Mouse (Mus musculus): ENCODE results near the gene Iqcf4. TPM values are rescaled to one million over a fixed set of nuclear protein-coding genes. Genes with fewer than 3 reads are reported as not detected.
"Not testable (repeated sequence)": the region's sequence is repeated elsewhere in the genome, so short reads cannot be mapped to it uniquely, and the experiment has no call there.

Iqcf4 gene
- polyA plus RNA-seq, 1 experiment from 2014 or later = not detected

- not testable (repeated sequence) for ATAC-seq (replicated peaks; ENCODE audit: low FRiP score, low TSS enrichment, low read depth); H3K4me3 ChIP-seq (ENCODE audit: low read depth, low read length); H3K9ac ChIP-seq (ENCODE audit: low read length); DNase-seq (ENCODE audit: low spot score); H3K27ac ChIP-seq (ENCODE audit: low read depth); H3K4me1 ChIP-seq (replicated peaks; ENCODE audit: control insufficient read depth, insufficient read depth, low read length); H3K27me3 ChIP-seq (replicated peaks; ENCODE audit: control insufficient read depth, insufficient read depth, low read length); H3K4me2 ChIP-seq (ENCODE audit: low read length); H3K9me3 ChIP-seq (ENCODE audit: control insufficient read depth, low read length); H3K36me3 ChIP-seq (ENCODE audit: control insufficient read depth, insufficient read depth, low read length)
- WGBS = 13% methylated on average over 4 of the region's 4 CpGs
Observed at GRCm38 (mm10) chr9:106595402-106595801, 24.6 kb upstream of the Iqcf4 start.

GRCm38 (mm10) chr9:106592158-106592557 lies 21.4 kb upstream of the Iqcf4 start:
- no peak overlapping the region for H3K4me3 ChIP-seq (ENCODE audit: low read depth, low read length)
- no peak overlapping the region for H3K9ac ChIP-seq (ENCODE audit: low read length)
- no peak for DNase-seq (ENCODE audit: low spot score)
- no peak for ATAC-seq (replicated peaks; ENCODE audit: low FRiP score, low TSS enrichment, low read depth)
- no peaks in the 10 kb centered on the region for H3K36me3 ChIP-seq (ENCODE audit: control insufficient read depth, insufficient read depth, low read length)
- 89% methylated on average over 5 of the region's 5 CpGs for WGBS
- H3K27me3 ChIP-seq (replicated peaks; ENCODE audit: control insufficient read depth, insufficient read depth, low read length) = no peaks in the 10 kb centered on the region
- no peaks in the 10 kb centered on the region for H3K9me3 ChIP-seq (ENCODE audit: control insufficient read depth, low read length)
- H3K27ac ChIP-seq (ENCODE audit: low read depth) = no peak overlapping the region
- H3K4me2 ChIP-seq (ENCODE audit: low read length) = no peak overlapping the region
- H3K4me1 ChIP-seq (replicated peaks; ENCODE audit: control insufficient read depth, insufficient read depth, low read length) = no peaks in the 10 kb centered on the region

- Histone ChIP-seq H3K27me3 (replicated peaks; ENCODE audit: control insufficient read depth, insufficient read depth, low read length) (no peaks in the 10 kb centered on the region), H3K4me3 (ENCODE audit: low read depth, low read length) (no peak overlapping the region), H3K9me3 (ENCODE audit: control insufficient read depth, low read length) (no peaks in the 10 kb centered on the region), H3K4me1 (replicated peaks; ENCODE audit: control insufficient read depth, insufficient read depth, low read length) (no peaks in the 10 kb centered on the region), H3K9ac (ENCODE audit: low read length) (no peak overlapping the region), H3K36me3 (ENCODE audit: control insufficient read depth, insufficient read depth, low read length) (no peaks in the 10 kb centered on the region), H3K4me2 (ENCODE audit: low read length) (no peak overlapping the region), H3K27ac (ENCODE audit: low read depth) (no peak overlapping the region)
- WGBS = 74% methylated on average over 1 of the region's 1 CpGs
- DNase-seq (ENCODE audit: low spot score) (no peak), ATAC-seq (replicated peaks; ENCODE audit: low FRiP score, low TSS enrichment, low read depth) (no peak)
Observed at GRCm38 (mm10) chr9:106582552-106582951, 11.8 kb upstream of the Iqcf4 start.

- Histone ChIP-seq H3K4me3 (ENCODE audit: low read depth, low read length) (no peak overlapping the region), H3K9ac (ENCODE audit: low read length) (no peak overlapping the region), H3K4me1 (replicated peaks; ENCODE audit: control insufficient read depth, insufficient read depth, low read length) (no peaks in the 10 kb centered on the region), H3K27ac (ENCODE audit: low read depth) (no peak overlapping the region), H3K4me2 (ENCODE audit: low read length) (no peak overlapping the region), H3K27me3 (replicated peaks; ENCODE audit: control insufficient read depth, insufficient read depth, low read length) (no peaks in the 10 kb centered on the region), H3K9me3 (ENCODE audit: control insufficient read depth, low read length) (no peaks in the 10 kb centered on the region), H3K36me3 (ENCODE audit: control insufficient read depth, insufficient read depth, low read length) (no peaks in the 10 kb centered on the region)
- 79% methylated on average over 7 of the region's 7 CpGs for WGBS
- DNase-seq (ENCODE audit: low spot score) (no peak), ATAC-seq (replicated peaks; ENCODE audit: low FRiP score, low TSS enrichment, low read depth) (no peak)
Observed at GRCm38 (mm10) chr9:106580016-106580415, 9.2 kb upstream of the Iqcf4 start.

- DNase-seq (ENCODE audit: low spot score) (no peak), ATAC-seq (replicated peaks; ENCODE audit: low FRiP score, low TSS enrichment, low read depth) (no peak)
- Histone ChIP-seq H3K9ac (ENCODE audit: low read length) (no peak overlapping the region), H3K27me3 (replicated peaks; ENCODE audit: control insufficient read depth, insufficient read depth, low read length) (no peaks in the 10 kb centered on the region), H3K4me1 (replicated peaks; ENCODE audit: control insufficient read depth, insufficient read depth, low read length) (no peaks in the 10 kb centered on the region), H3K9me3 (ENCODE audit: control insufficient read depth, low read length) (no peaks in the 10 kb centered on the region), H3K27ac (ENCODE audit: low read depth) (no peak overlapping the region), H3K4me2 (ENCODE audit: low read length) (no peak overlapping the region), H3K36me3 (ENCODE audit: control insufficient read depth, insufficient read depth, low read length) (no peaks in the 10 kb centered on the region), H3K4me3 (ENCODE audit: low read depth, low read length) (no peak overlapping the region)
- 83% methylated on average over 2 of the region's 2 CpGs for WGBS
Observed at GRCm38 (mm10) chr9:106576112-106576511, 5.3 kb upstream of the Iqcf4 start.

- H3K9ac ChIP-seq (ENCODE audit: low read length) = no peak overlapping the region
- H3K27me3 ChIP-seq (replicated peaks; ENCODE audit: control insufficient read depth, insufficient read depth, low read length) = no peaks in the 10 kb centered on the region
- no peaks in the 10 kb centered on the region for H3K36me3 ChIP-seq (ENCODE audit: control insufficient read depth, insufficient read depth, low read length)
- WGBS = 90% methylated on average over 5 of the region's 5 CpGs
- no peaks in the 10 kb centered on the region for H3K4me1 ChIP-seq (replicated peaks; ENCODE audit: control insufficient read depth, insufficient read depth, low read length)
- DNase-seq (ENCODE audit: low spot score) (no peak), ATAC-seq (replicated peaks; ENCODE audit: low FRiP score, low TSS enrichment, low read depth) (no peak)
- no peaks in the 10 kb centered on the region for H3K9me3 ChIP-seq (ENCODE audit: control insufficient read depth, low read length)
- H3K4me3 ChIP-seq (ENCODE audit: low read depth, low read length) = no peak overlapping the region
- H3K4me2 ChIP-seq (ENCODE audit: low read length) = no peak overlapping the region
- no peak overlapping the region for H3K27ac ChIP-seq (ENCODE audit: low read depth)
Observed at GRCm38 (mm10) chr9:106573366-106573765, 2.6 kb upstream of the Iqcf4 start.

- H3K27ac ChIP-seq (ENCODE audit: low read depth) = no peak overlapping the region
- no peaks in the 10 kb centered on the region for H3K36me3 ChIP-seq (ENCODE audit: control insufficient read depth, insufficient read depth, low read length)
- 78% methylated on average over 2 of the region's 2 CpGs for WGBS
- no peaks in the 10 kb centered on the region for H3K9me3 ChIP-seq (ENCODE audit: control insufficient read depth, low read length)
- ATAC-seq (replicated peaks; ENCODE audit: low FRiP score, low TSS enrichment, low read depth) (no peak), DNase-seq (ENCODE audit: low spot score) (no peak)
- no peak overlapping the region for H3K4me2 ChIP-seq (ENCODE audit: low read length)
- H3K4me1 ChIP-seq (replicated peaks; ENCODE audit: control insufficient read depth, insufficient read depth, low read length) = no peaks in the 10 kb centered on the region
- no peak overlapping the region for H3K9ac ChIP-seq (ENCODE audit: low read length)
- H3K4me3 ChIP-seq (ENCODE audit: low read depth, low read length) = no peak overlapping the region
- H3K27me3 ChIP-seq (replicated peaks; ENCODE audit: control insufficient read depth, insufficient read depth, low read length) = no peaks in the 10 kb centered on the region
Observed at GRCm38 (mm10) chr9:106572186-106572585, 1.4 kb upstream of the Iqcf4 start.

- no peak overlapping the region for H3K4me2 ChIP-seq (ENCODE audit: low read length)
- no peaks in the 10 kb centered on the region for H3K9me3 ChIP-seq (ENCODE audit: control insufficient read depth, low read length)
- no peak overlapping the region for H3K27ac ChIP-seq (ENCODE audit: low read depth)
- peak; percentile 55 for DNase-seq (ENCODE audit: low spot score)
- ATAC-seq (replicated peaks; ENCODE audit: low FRiP score, low TSS enrichment, low read depth) = peak; percentile 62; the same call in 1 of the 2 replicates
- no peaks in the 10 kb centered on the region for H3K27me3 ChIP-seq (replicated peaks; ENCODE audit: control insufficient read depth, insufficient read depth, low read length)
- no peaks in the 10 kb centered on the region for H3K4me1 ChIP-seq (replicated peaks; ENCODE audit: control insufficient read depth, insufficient read depth, low read length)
- no peak overlapping the region for H3K4me3 ChIP-seq (ENCODE audit: low read depth, low read length)
- H3K9ac ChIP-seq (ENCODE audit: low read length) = no peak overlapping the region
- H3K36me3 ChIP-seq (ENCODE audit: control insufficient read depth, insufficient read depth, low read length) = no peaks in the 10 kb centered on the region
- WGBS = 48% methylated on average over 11 of the region's 11 CpGs
Observed at GRCm38 (mm10) chr9:106566437-106566836, 4.4 kb downstream of the Iqcf4 start.

GRCm38 (mm10) chr9:106564025-106564424 lies 6.8 kb downstream of the Iqcf4 start:
- Histone ChIP-seq H3K27me3 (replicated peaks; ENCODE audit: control insufficient read depth, insufficient read depth, low read length) (no peaks in the 10 kb centered on the region), H3K4me2 (ENCODE audit: low read length) (no peak overlapping the region), H3K9ac (ENCODE audit: low read length) (no peak overlapping the region), H3K4me1 (replicated peaks; ENCODE audit: control insufficient read depth, insufficient read depth, low read length) (no peaks in the 10 kb centered on the region), H3K36me3 (ENCODE audit: control insufficient read depth, insufficient read depth, low read length) (no peaks in the 10 kb centered on the region), H3K9me3 (ENCODE audit: control insufficient read depth, low read length) (no peaks in the 10 kb centered on the region), H3K4me3 (ENCODE audit: low read depth, low read length) (no peak overlapping the region), H3K27ac (ENCODE audit: low read depth) (no peak overlapping the region)
- ATAC-seq (replicated peaks; ENCODE audit: low FRiP score, low TSS enrichment, low read depth) (no peak), DNase-seq (ENCODE audit: low spot score) (no peak)
- 75% methylated on average over 8 of the region's 8 CpGs for WGBS
